Mouse (Mus musculus): ENCODE measurements around the gene Urah. TPM values are rescaled to one million over a fixed set of nuclear protein-coding genes. Genes with fewer than 3 reads are reported as not detected.

Urah gene
- polyA plus RNA-seq, 1 experiment from 2014 or later, result 0.24 TPM

GRCm38 (mm10) chr7:140840750-140841735 lies 6.2 kb downstream of the Urah start:
- H3K9me3 ChIP-seq, result no peaks in the 10 kb centered on the region
- H3K9ac ChIP-seq, result no peak overlapping the region
- no peak overlapping the region for H3K27ac ChIP-seq (replicated peaks)
- H3K27me3 ChIP-seq (replicated peaks), result peaks cover 92% of the 10 kb centered on the region
- 30% methylated on average over 19 of the region's 19 CpGs for WGBS
- H3K4me3 ChIP-seq, result no peak overlapping the region
- no peak overlapping the region for H3K4me2 ChIP-seq
- ATAC-seq (ENCODE audit: extremely low read depth, insufficient number of reproducible peaks, low FRiP score, low TSS enrichment), result no peak
- no peaks in the 10 kb centered on the region for H3K36me3 ChIP-seq
- H3K4me1 ChIP-seq, result no peaks in the 10 kb centered on the region

- no peaks in the 10 kb centered on the region for H3K9me3 ChIP-seq
- no peaks in the 10 kb centered on the region for H3K36me3 ChIP-seq
- no peak overlapping the region for H3K9ac ChIP-seq
- peaks cover 10% of the 10 kb centered on the region; the same call in 1 of the 2 replicates for H3K4me1 ChIP-seq
- H3K4me2 ChIP-seq, result no peak overlapping the region
- WGBS, result 61% methylated on average over 7 of the region's 7 CpGs
- no peak for ATAC-seq (ENCODE audit: extremely low read depth, insufficient number of reproducible peaks, low FRiP score, low TSS enrichment)
- H3K27me3 ChIP-seq (replicated peaks), result peaks cover 83% of the 10 kb centered on the region
- no peak overlapping the region for H3K4me3 ChIP-seq
- H3K27ac ChIP-seq (replicated peaks), result no peak overlapping the region
These were observed 9.0 kb downstream of the Urah start for GRCm38 (mm10) chr7:140843806-140844205.

GRCm38 (mm10) chr7:140844905-140845665 lies 10.3 kb downstream of the Urah start, which contains the start of gene Scgb1c1:
Scgb1c1 (plus strand) TSS chr7:140845547.
- ATAC-seq (ENCODE audit: extremely low read depth, insufficient number of reproducible peaks, low FRiP score, low TSS enrichment), result no peak; the same call in 1 of the 2 replicates
- no peaks in the 10 kb centered on the region for H3K9me3 ChIP-seq
- H3K4me3 ChIP-seq, result no peak within 1 kb of the TSS
- no peak within 1 kb of the TSS for H3K9ac ChIP-seq
- no peak within 1 kb of the TSS for H3K27ac ChIP-seq (replicated peaks)
- WGBS, result 25% methylated on average over 14 of the region's 14 CpGs
- no peaks in the 10 kb centered on the region for H3K36me3 ChIP-seq
- peaks cover 70% of the 10 kb centered on the region for H3K27me3 ChIP-seq (replicated peaks)
- H3K4me1 ChIP-seq, result peaks cover 10% of the 10 kb centered on the region; the same call in 1 of the 2 replicates
- no peak within 1 kb of the TSS for H3K4me2 ChIP-seq

- H3K9me3 ChIP-seq, result no peaks in the 10 kb centered on the region
- H3K27me3 ChIP-seq (replicated peaks), result peaks cover 64% of the 10 kb centered on the region
- H3K9ac ChIP-seq, result no peak overlapping the region
- 57% methylated on average over 4 of the region's 4 CpGs for WGBS
- H3K4me3 ChIP-seq, result no peak overlapping the region
- H3K36me3 ChIP-seq, result peaks cover under 1% of the 10 kb centered on the region; the same call in 1 of the 2 replicates
- H3K27ac ChIP-seq (replicated peaks), result no peak overlapping the region
- no peak overlapping the region for H3K4me2 ChIP-seq
- no peak for ATAC-seq (ENCODE audit: extremely low read depth, insufficient number of reproducible peaks, low FRiP score, low TSS enrichment)
- H3K4me1 ChIP-seq, result peaks cover 10% of the 10 kb centered on the region; the same call in 1 of the 2 replicates
These were observed 10.9 kb downstream of the Urah start for GRCm38 (mm10) chr7:140845683-140846082.

DNA sequence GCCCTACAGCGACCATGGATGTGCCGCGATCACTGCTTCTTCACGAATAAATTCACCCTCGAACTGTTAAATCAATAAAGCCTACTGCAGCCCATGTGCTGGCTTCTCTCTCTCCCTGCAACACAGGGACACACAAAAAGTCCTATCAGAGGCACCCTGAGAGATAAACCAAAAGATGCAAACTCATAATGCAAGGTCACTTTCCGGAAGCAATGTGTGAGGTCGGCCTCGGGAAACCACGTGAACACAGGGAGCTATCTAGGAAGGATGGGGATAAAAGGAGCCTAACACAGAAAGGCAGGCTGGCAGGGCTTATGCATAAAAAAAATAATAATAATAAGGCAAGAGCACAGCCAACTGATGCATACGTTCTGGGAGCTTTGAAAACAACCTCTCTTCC lies 11.9 kb downstream of the Urah start:
- Histone ChIP-seq H3K4me3 (no peak overlapping the region), H3K27ac (replicated peaks) (no peak overlapping the region), H3K4me2 (no peak overlapping the region), H3K36me3 (peaks cover 10% of the 10 kb centered on the region), H3K4me1 (peaks cover 10% of the 10 kb centered on the region; the same call in 1 of the 2 replicates), H3K9me3 (no peaks in the 10 kb centered on the region), H3K9ac (no peak overlapping the region), H3K27me3 (replicated peaks) (peaks cover 54% of the 10 kb centered on the region)
- 78% methylated on average over 10 of the region's 10 CpGs for WGBS
- no peak for ATAC-seq (ENCODE audit: extremely low read depth, insufficient number of reproducible peaks, low FRiP score, low TSS enrichment)

GRCm38 (mm10) chr7:140847755-140848580 lies 13.2 kb downstream of the Urah start, which contains the start of gene Odf3:
Odf3 (plus strand) TSS chr7:140847805.
- peaks cover 41% of the 10 kb centered on the region for H3K27me3 ChIP-seq (replicated peaks)
- H3K4me1 ChIP-seq, result peaks cover 10% of the 10 kb centered on the region; the same call in 1 of the 2 replicates
- H3K4me3 ChIP-seq, result no peak within 1 kb of the TSS
- H3K36me3 ChIP-seq, result peaks cover 23% of the 10 kb centered on the region
- no peak within 1 kb of the TSS for H3K4me2 ChIP-seq
- H3K9me3 ChIP-seq, result no peaks in the 10 kb centered on the region
- peak within 1 kb of the TSS; percentile 37 for H3K9ac ChIP-seq
- no peak within 1 kb of the TSS for H3K27ac ChIP-seq (replicated peaks)
- WGBS, result 48% methylated on average over 11 of the region's 11 CpGs
- no peak for ATAC-seq (ENCODE audit: extremely low read depth, insufficient number of reproducible peaks, low FRiP score, low TSS enrichment)

- H3K4me3 ChIP-seq, result no peak overlapping the region
- H3K27ac ChIP-seq (replicated peaks), result no peak overlapping the region
- no peak overlapping the region for H3K9ac ChIP-seq
- peaks cover 35% of the 10 kb centered on the region for H3K27me3 ChIP-seq (replicated peaks)
- peaks cover 29% of the 10 kb centered on the region for H3K36me3 ChIP-seq
- 83% methylated on average over 10 of the region's 10 CpGs for WGBS
- no peak for ATAC-seq (ENCODE audit: extremely low read depth, insufficient number of reproducible peaks, low FRiP score, low TSS enrichment)
- H3K4me1 ChIP-seq, result peaks cover 10% of the 10 kb centered on the region; the same call in 1 of the 2 replicates
- no peak overlapping the region for H3K4me2 ChIP-seq
- no peaks in the 10 kb centered on the region for H3K9me3 ChIP-seq
These were observed 13.8 kb downstream of the Urah start for GRCm38 (mm10) chr7:140848591-140848990.

DNA sequence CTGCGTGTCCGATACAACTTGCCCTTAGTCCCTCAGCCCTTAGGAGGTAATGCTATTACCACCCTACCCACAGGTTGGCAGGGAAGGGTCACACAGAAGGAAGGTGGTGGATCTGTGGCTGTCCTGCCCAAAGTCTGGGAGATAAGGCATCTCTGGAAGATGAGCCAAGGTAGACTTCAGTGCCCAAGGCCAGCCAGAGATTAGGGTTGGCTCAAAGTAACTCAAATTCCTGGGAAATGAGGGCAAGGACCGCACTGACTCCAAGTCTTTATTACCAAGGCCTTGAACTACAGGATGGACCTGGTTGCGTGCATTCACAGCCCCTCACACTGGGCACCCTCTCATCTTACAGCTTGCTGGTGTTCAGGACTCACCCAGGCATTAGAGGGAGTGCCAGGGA lies 17.1 kb downstream of the Urah start:
- no peaks in the 10 kb centered on the region for H3K9me3 ChIP-seq
- no peak for ATAC-seq (ENCODE audit: extremely low read depth, insufficient number of reproducible peaks, low FRiP score, low TSS enrichment)
- H3K27me3 ChIP-seq (replicated peaks), result peaks cover 5% of the 10 kb centered on the region; the same call in 1 of the 2 replicates
- H3K4me2 ChIP-seq, result no peak overlapping the region
- peaks cover 20% of the 10 kb centered on the region for H3K4me1 ChIP-seq
- no peak overlapping the region for H3K4me3 ChIP-seq
- 96% methylated on average over 4 of the region's 4 CpGs for WGBS
- peaks cover 43% of the 10 kb centered on the region for H3K36me3 ChIP-seq
- no peak overlapping the region for H3K9ac ChIP-seq
- no peak overlapping the region for H3K27ac ChIP-seq (replicated peaks)

GRCm38 (mm10) chr7:140853386-140853785 lies 18.6 kb downstream of the Urah start:
- Histone ChIP-seq H3K4me3 (no peak overlapping the region), H3K9ac (no peak overlapping the region), H3K27me3 (replicated peaks) (no peaks in the 10 kb centered on the region), H3K36me3 (peaks cover 43% of the 10 kb centered on the region), H3K4me1 (peaks cover 18% of the 10 kb centered on the region), H3K9me3 (no peaks in the 10 kb centered on the region), H3K4me2 (no peak overlapping the region), H3K27ac (replicated peaks) (no peak overlapping the region)
- 84% methylated on average over 9 of the region's 9 CpGs for WGBS
- no peak for ATAC-seq (ENCODE audit: extremely low read depth, insufficient number of reproducible peaks, low FRiP score, low TSS enrichment)

GRCm38 (mm10) chr7:140854483-140854882 lies 19.7 kb downstream of the Urah start:
- ATAC-seq (ENCODE audit: extremely low read depth, insufficient number of reproducible peaks, low FRiP score, low TSS enrichment), result no peak
- H3K9ac ChIP-seq, result no peak overlapping the region
- H3K4me3 ChIP-seq, result peak overlapping the region; percentile 70; the same call in 1 of the 2 replicates
- H3K36me3 ChIP-seq, result peaks cover 54% of the 10 kb centered on the region
- 91% methylated on average over 18 of the region's 18 CpGs for WGBS
- no peaks in the 10 kb centered on the region for H3K27me3 ChIP-seq (replicated peaks)
- H3K4me1 ChIP-seq, result peaks cover 28% of the 10 kb centered on the region
- H3K4me2 ChIP-seq, result peak overlapping the region; percentile 96; the same call in 1 of the 2 replicates
- H3K9me3 ChIP-seq, result no peaks in the 10 kb centered on the region
- H3K27ac ChIP-seq (replicated peaks), result no peak overlapping the region

Measured in heart, embryonic 13.5 days (tissue).